8 mouse cellular contexts compared by ENCODE assay signal in the genomic region with DNA sequence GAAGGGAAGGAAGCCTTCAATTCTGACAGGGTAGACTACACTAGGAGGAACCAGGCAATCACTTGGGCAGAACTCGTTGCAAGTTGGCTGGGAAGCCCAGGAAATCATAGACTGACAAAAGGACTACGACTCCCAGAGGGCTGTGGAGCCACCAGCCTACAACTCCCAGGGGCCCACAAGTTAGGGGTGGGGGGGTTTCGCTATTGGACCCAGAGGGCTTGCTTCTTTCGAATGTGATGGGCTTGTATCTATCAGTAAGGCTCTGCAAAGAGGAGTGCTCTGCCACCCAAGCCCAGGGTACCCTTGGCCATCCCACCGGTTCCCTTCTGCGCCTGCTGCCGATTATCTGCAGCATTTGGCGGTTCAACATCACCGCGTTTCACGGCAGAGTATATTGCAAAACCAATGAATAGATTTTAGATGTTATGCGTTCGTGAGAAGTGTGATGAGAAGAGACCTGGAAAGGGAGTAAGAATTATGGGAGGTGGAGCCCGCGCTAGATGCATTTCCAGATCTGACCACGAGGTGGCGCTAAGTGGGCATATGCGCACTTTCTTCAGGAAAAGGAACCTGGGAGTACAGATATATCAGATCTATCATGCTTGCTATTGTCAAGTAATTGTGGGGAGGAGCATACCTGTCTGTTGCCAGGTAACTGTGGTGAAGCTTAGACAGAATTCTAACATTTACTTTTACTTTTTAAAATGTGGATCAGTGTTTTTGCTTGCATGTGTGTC. TPM values are rescaled to one million over a fixed set of nuclear protein-coding genes. Genes with fewer than 3 reads are reported as not detected.
DNase-seq lines count a peak whose midpoint lies in the region; ATAC-seq lines count a peak whose summit lies in the region.

No protein-coding gene starts in this region.

- peak overlapping the region; percentile 75 for H3K27ac ChIP-seq in hindbrain, embryonic 16.5 days (ENCODE audit: low read depth, low read length)

- DNase-seq in WW6 (ENCODE audit: low read depth, low spot score), result peak; percentile 48
- peak; percentile 80 to 88 for DNase-seq in cerebellum, postnatal 36 days
- peak; percentile 84 for DNase-seq in gastrocnemius, adult 18-20 months (ENCODE audit: low spot score)
- peak; percentile 73 for DNase-seq in left cerebral cortex, adult 11 months (ENCODE audit: low spot score)
- DNase-seq in lung, postnatal 36 days, result peak; percentile 82
- peak; percentile 77 for DNase-seq in right cerebral cortex, adult 18-20 months
- DNase-seq in urinary bladder, adult 2 months (ENCODE audit: low spot score), result peak; percentile 67

- H3K9ac ChIP-seq in hindbrain, embryonic 16.5 days (ENCODE audit: low read depth, low read length), result peak overlapping the region; percentile 71

- WGBS in hindbrain, embryonic 16.5 days, result 12% methylated on average over 18 of the region's 18 CpGs

- no peaks in the 10 kb centered on the region for H3K4me1 ChIP-seq in hindbrain, embryonic 16.5 days (ENCODE audit: control insufficient read depth, insufficient read depth, low read depth, low read length)

- no peaks in the 10 kb centered on the region for H3K36me3 ChIP-seq in hindbrain, embryonic 16.5 days (ENCODE audit: control insufficient read depth, insufficient read depth, low read length)

- no peaks in the 10 kb centered on the region for H3K27me3 ChIP-seq in hindbrain, embryonic 16.5 days (replicated peaks; ENCODE audit: control insufficient read depth, insufficient read depth, low read length)

- ATAC-seq in hindbrain, embryonic 16.5 days, result peak; percentile 94

- peak overlapping the region; percentile 49 for H3K4me3 ChIP-seq in hindbrain, embryonic 16.5 days (ENCODE audit: low read length)

- H3K4me2 ChIP-seq in hindbrain, embryonic 16.5 days (ENCODE audit: low read length), result peak overlapping the region; percentile 70

- H3K9me3 ChIP-seq in hindbrain, embryonic 16.5 days (ENCODE audit: control insufficient read depth, low read length), result no peaks in the 10 kb centered on the region

RNA-seq across cellular contexts. Expression of a gene that starts 30.1 kb away (rescaled TPM):
- total RNA-seq in gastrocnemius, adult 18-20 months (2021), result 1 to 10 TPM; 6.9 to 7.6 TPM
- polyA plus RNA-seq in hindbrain, embryonic 16.5 days (2015; fragmentation: Nextera tagmentation; extraction: Ambion mirVana), result 19.3 and 23.1 TPM in 2 replicates
- polyA plus RNA-seq in urinary bladder, adult 2 months (2012; rRNA removed), result 11.9 and 13.1 TPM in 2 replicates

Comparison
In these comparisons a context has a peak if more than half of its experiments do, and no peak if none do; other contexts are left out.
1. Peak in every context shown above with its lines: DNase-seq, ATAC-seq, H3K4me3 ChIP-seq and H3K27ac ChIP-seq.